Mouse (Mus musculus): ENCODE data around the gene Sytl2. TPM values are rescaled to one million over a fixed set of nuclear protein-coding genes. Genes with fewer than 3 reads are reported as not detected.

Gene Sytl2
- polyA plus RNA-seq, 1 experiment from 2014 or later: 10.0 TPM

DNA sequence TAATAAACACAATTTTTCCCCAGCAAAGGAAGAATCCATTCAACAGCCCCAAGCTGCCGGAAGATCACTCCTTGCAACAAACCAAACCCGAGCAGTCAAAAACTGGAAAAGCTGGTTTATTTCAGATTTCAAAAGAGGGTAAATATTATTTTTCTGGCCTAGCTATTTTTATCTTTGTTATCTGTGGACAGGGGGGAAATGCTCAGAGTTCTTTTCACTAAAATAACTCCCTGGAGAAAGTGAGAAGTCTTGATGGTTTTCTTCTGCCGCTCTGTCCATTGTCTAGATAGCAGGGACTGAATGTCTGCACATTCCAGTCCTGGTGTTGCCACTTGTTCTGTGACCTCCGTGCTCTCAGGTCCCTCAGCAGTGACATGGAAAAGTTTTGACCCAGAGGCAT is 70.8 kb downstream of the Sytl2 start:
- Histone ChIP-seq H3K4me1 (ENCODE audit: control insufficient read depth in 2 of 2, insufficient read depth in 2 of 2, low read length in 2 of 2) (peaks cover 8 to 16% of the 10 kb centered on the region in 2 experiments), H3K9me3 (ENCODE audit: control insufficient read depth, low read length) (no peaks in the 10 kb centered on the region), H3K36me3 (ENCODE audit: control insufficient read depth, insufficient read depth, low read length) (no peaks in the 10 kb centered on the region), H3K27me3 (ENCODE audit: control insufficient read depth, insufficient read depth, low read length) (no peaks in the 10 kb centered on the region), H3K9ac (ENCODE audit: low read length) (no peak overlapping the region), H3K4me2 (ENCODE audit: low read length) (no peak overlapping the region), H3K27ac (replicated peaks in 1 of 2; ENCODE audit: control insufficient read depth in 1 of 2, insufficient read depth in 1 of 2, low read depth in 2 of 2, low read length in 2 of 2) (peak overlapping the region; percentile 15 to 49), H3K4me3 (ENCODE audit: control insufficient read depth in 1 of 2, insufficient read depth in 1 of 2, low read depth in 1 of 2, low read length in 2 of 2) (no peak overlapping the region)
- no peak for ATAC-seq (ENCODE audit: insufficient number of reproducible peaks, insufficient read depth, low FRiP score, low read depth)
- WGBS: 20% methylated on average over 4 of the region's 4 CpGs

GRCm38 (mm10) chr7:90384411-90384810 is 82.4 kb downstream of the Sytl2 start:
- H3K9ac ChIP-seq (ENCODE audit: low read length): no peak overlapping the region
- H3K4me1 ChIP-seq (ENCODE audit: control insufficient read depth in 2 of 2, insufficient read depth in 2 of 2, low read length in 2 of 2): peaks cover 11 to 31% of the 10 kb centered on the region in 2 experiments
- no peak overlapping the region for H3K4me3 ChIP-seq (ENCODE audit: control insufficient read depth in 1 of 2, insufficient read depth in 1 of 2, low read depth in 1 of 2, low read length in 2 of 2)
- H3K36me3 ChIP-seq (ENCODE audit: control insufficient read depth, insufficient read depth, low read length): no peaks in the 10 kb centered on the region
- H3K4me2 ChIP-seq (ENCODE audit: low read length): no peak overlapping the region
- no peaks in the 10 kb centered on the region for H3K27me3 ChIP-seq (ENCODE audit: control insufficient read depth, insufficient read depth, low read length)
- H3K9me3 ChIP-seq (ENCODE audit: control insufficient read depth, low read length): no peaks in the 10 kb centered on the region
- no peak for ATAC-seq (ENCODE audit: insufficient number of reproducible peaks, insufficient read depth, low FRiP score, low read depth)
- WGBS: 80% methylated on average over 2 of the region's 2 CpGs
- no peak overlapping the region for H3K27ac ChIP-seq (replicated peaks in 1 of 2; ENCODE audit: control insufficient read depth in 1 of 2, insufficient read depth in 1 of 2, low read depth in 2 of 2, low read length in 2 of 2)

GRCm38 (mm10) chr7:90386885-90387459 is 84.9 kb downstream of the Sytl2 start:
- peak overlapping the region; percentile 35 for H3K4me2 ChIP-seq (ENCODE audit: low read length)
- peak overlapping the region; percentile 1 to 9; a peak in 3 of 4 replicates for H3K4me3 ChIP-seq (ENCODE audit: control insufficient read depth in 1 of 2, insufficient read depth in 1 of 2, low read depth in 1 of 2, low read length in 2 of 2)
- H3K9me3 ChIP-seq (ENCODE audit: control insufficient read depth, low read length): no peaks in the 10 kb centered on the region
- peaks cover 13 to 35% of the 10 kb centered on the region in 2 experiments for H3K4me1 ChIP-seq (ENCODE audit: control insufficient read depth in 2 of 2, insufficient read depth in 2 of 2, low read length in 2 of 2)
- peak overlapping the region; percentile 18; the same call in 1 of the 2 replicates for H3K9ac ChIP-seq (ENCODE audit: low read length)
- H3K27ac ChIP-seq (replicated peaks in 1 of 2; ENCODE audit: control insufficient read depth in 1 of 2, insufficient read depth in 1 of 2, low read depth in 2 of 2, low read length in 2 of 2): peak overlapping the region; percentile 71 to 82
- ATAC-seq (ENCODE audit: insufficient number of reproducible peaks, insufficient read depth, low FRiP score, low read depth): no peak; the same call in 1 of the 2 replicates
- H3K27me3 ChIP-seq (ENCODE audit: control insufficient read depth, insufficient read depth, low read length): no peaks in the 10 kb centered on the region
- WGBS: 8% methylated on average over 8 of the region's 8 CpGs
- no peaks in the 10 kb centered on the region for H3K36me3 ChIP-seq (ENCODE audit: control insufficient read depth, insufficient read depth, low read length)

GRCm38 (mm10) chr7:90389765-90390164 is 87.7 kb downstream of the Sytl2 start:
- ATAC-seq (ENCODE audit: insufficient number of reproducible peaks, insufficient read depth, low FRiP score, low read depth): no peak
- WGBS: 21% methylated on average over 3 of the region's 3 CpGs
- no peaks in the 10 kb centered on the region for H3K36me3 ChIP-seq (ENCODE audit: control insufficient read depth, insufficient read depth, low read length)
- no peaks in the 10 kb centered on the region for H3K9me3 ChIP-seq (ENCODE audit: control insufficient read depth, low read length)
- H3K4me3 ChIP-seq (ENCODE audit: control insufficient read depth in 1 of 2, insufficient read depth in 1 of 2, low read depth in 1 of 2, low read length in 2 of 2): no peak overlapping the region
- H3K9ac ChIP-seq (ENCODE audit: low read length): 0 out of 2 replicates have a peak overlapping the region, but pooled peaks have one; percentile 34
- 0 out of 2 replicates have a peak overlapping the region, but pooled peaks have one; percentile 6 for H3K4me2 ChIP-seq (ENCODE audit: low read length)
- peak overlapping the region; percentile 4 to 61; a peak in 2 of 4 replicates for H3K27ac ChIP-seq (replicated peaks in 1 of 2; ENCODE audit: control insufficient read depth in 1 of 2, insufficient read depth in 1 of 2, low read depth in 2 of 2, low read length in 2 of 2)
- H3K4me1 ChIP-seq (ENCODE audit: control insufficient read depth in 2 of 2, insufficient read depth in 2 of 2, low read length in 2 of 2): peaks cover 14 to 26% of the 10 kb centered on the region in 2 experiments
- H3K27me3 ChIP-seq (ENCODE audit: control insufficient read depth, insufficient read depth, low read length): no peaks in the 10 kb centered on the region

DNA sequence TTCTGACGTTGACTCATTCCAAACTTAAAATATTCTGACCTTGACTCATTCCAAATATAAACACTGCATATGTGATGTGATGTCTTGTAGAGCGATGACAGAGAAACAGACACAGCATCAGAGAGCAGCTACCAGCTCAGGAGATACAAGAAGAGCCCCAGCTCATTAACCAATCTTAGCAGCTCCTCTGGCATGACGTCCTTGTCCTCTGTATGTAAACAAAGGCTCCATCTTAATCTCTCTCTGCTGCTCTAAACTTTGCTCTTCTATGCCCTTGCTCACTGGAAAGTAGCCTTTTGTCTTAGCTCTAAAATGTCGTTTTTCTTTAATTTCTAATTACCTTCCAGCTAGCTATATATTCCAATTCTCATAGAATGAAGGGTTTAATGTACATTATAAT is 93.0 kb downstream of the Sytl2 start:
- H3K9me3 ChIP-seq (ENCODE audit: control insufficient read depth, low read length): no peaks in the 10 kb centered on the region
- no peak for ATAC-seq (ENCODE audit: insufficient number of reproducible peaks, insufficient read depth, low FRiP score, low read depth)
- peak overlapping the region; percentile 35 to 56; a peak in 1 of 4 replicates for H3K27ac ChIP-seq (replicated peaks in 1 of 2; ENCODE audit: control insufficient read depth in 1 of 2, insufficient read depth in 1 of 2, low read depth in 2 of 2, low read length in 2 of 2)
- 28% methylated on average over 4 of the region's 4 CpGs for WGBS
- H3K4me3 ChIP-seq (ENCODE audit: control insufficient read depth in 1 of 2, insufficient read depth in 1 of 2, low read depth in 1 of 2, low read length in 2 of 2): no peak overlapping the region
- no peak overlapping the region for H3K4me2 ChIP-seq (ENCODE audit: low read length)
- no peak overlapping the region for H3K9ac ChIP-seq (ENCODE audit: low read length)
- peaks cover 8 to 9% of the 10 kb centered on the region in 2 experiments; a peak in 3 of 4 replicates for H3K4me1 ChIP-seq (ENCODE audit: control insufficient read depth in 2 of 2, insufficient read depth in 2 of 2, low read length in 2 of 2)
- no peaks in the 10 kb centered on the region for H3K27me3 ChIP-seq (ENCODE audit: control insufficient read depth, insufficient read depth, low read length)
- no peaks in the 10 kb centered on the region for H3K36me3 ChIP-seq (ENCODE audit: control insufficient read depth, insufficient read depth, low read length)

- no peaks in the 10 kb centered on the region for H3K36me3 ChIP-seq (ENCODE audit: control insufficient read depth, insufficient read depth, low read length)
- no peak overlapping the region for H3K9ac ChIP-seq (ENCODE audit: low read length)
- no peaks in the 10 kb centered on the region for H3K9me3 ChIP-seq (ENCODE audit: control insufficient read depth, low read length)
- no peak for ATAC-seq (ENCODE audit: insufficient number of reproducible peaks, insufficient read depth, low FRiP score, low read depth)
- peak overlapping the region; percentile 44 for H3K4me2 ChIP-seq (ENCODE audit: low read length)
- 40% methylated on average over 5 of the region's 5 CpGs for WGBS
- peak overlapping the region; percentile 1 to 49; a peak in 2 of 4 replicates for H3K27ac ChIP-seq (replicated peaks in 1 of 2; ENCODE audit: control insufficient read depth in 1 of 2, insufficient read depth in 1 of 2, low read depth in 2 of 2, low read length in 2 of 2)
- H3K27me3 ChIP-seq (ENCODE audit: control insufficient read depth, insufficient read depth, low read length): no peaks in the 10 kb centered on the region
- peaks cover 6 to 9% of the 10 kb centered on the region in 2 experiments; a peak in 2 of 4 replicates for H3K4me1 ChIP-seq (ENCODE audit: control insufficient read depth in 2 of 2, insufficient read depth in 2 of 2, low read length in 2 of 2)
- no peak overlapping the region for H3K4me3 ChIP-seq (ENCODE audit: control insufficient read depth in 1 of 2, insufficient read depth in 1 of 2, low read depth in 1 of 2, low read length in 2 of 2)
Measured at GRCm38 (mm10) chr7:90395928-90396327, 93.9 kb downstream of the Sytl2 start.

- Histone ChIP-seq H3K9me3 (ENCODE audit: control insufficient read depth, low read length) (no peaks in the 10 kb centered on the region), H3K36me3 (ENCODE audit: control insufficient read depth, insufficient read depth, low read length) (no peaks in the 10 kb centered on the region), H3K27ac (replicated peaks in 1 of 2; ENCODE audit: control insufficient read depth in 1 of 2, insufficient read depth in 1 of 2, low read depth in 2 of 2, low read length in 2 of 2) (no peak overlapping the region), H3K27me3 (ENCODE audit: control insufficient read depth, insufficient read depth, low read length) (no peaks in the 10 kb centered on the region), H3K4me2 (ENCODE audit: low read length) (no peak overlapping the region), H3K4me3 (ENCODE audit: control insufficient read depth in 1 of 2, insufficient read depth in 1 of 2, low read depth in 1 of 2, low read length in 2 of 2) (no peak overlapping the region), H3K9ac (ENCODE audit: low read length) (no peak overlapping the region), H3K4me1 (ENCODE audit: control insufficient read depth in 2 of 2, insufficient read depth in 2 of 2, low read length in 2 of 2) (no peaks in the 10 kb centered on the region)
- 51% methylated on average over 3 of the region's 3 CpGs for WGBS
- ATAC-seq (ENCODE audit: insufficient number of reproducible peaks, insufficient read depth, low FRiP score, low read depth): no peak
Measured at GRCm38 (mm10) chr7:90409934-90410333, 107.9 kb downstream of the Sytl2 start.

All from heart, embryonic 14.5 days (tissue).